ENCODE assay signal across 8 mouse cellular contexts in genomic region chr12:12420423-12420822, GRCm38 (mm10).
DNase-seq lines count a peak whose midpoint lies in the region; ATAC-seq and TF ChIP-seq lines count a peak whose summit lies in the region.

No protein-coding gene starts in this region.

- POLR2A ChIA-PET in Patski (lab: Charles Lee): no interaction called here

- DNase-seq in kidney, postnatal 25 days: no peak
- DNase-seq in Patski (ENCODE audit: low read depth, low spot score): peak; percentile 35
- DNase-seq in midbrain, embryonic 14.5 days: no peak
- DNase-seq in cerebellum, postnatal 14 days: no peak
- DNase-seq in Muller cell, postnatal 12 days (ENCODE audit: inconsistent ontology term): no peak
- DNase-seq in left cerebral cortex, postnatal 36 days (ENCODE audit: low spot score in 2 of 2): no peak

- H3K4me2 ChIP-seq in kidney, embryonic 14.5 days (replicated peaks; ENCODE audit: low read depth, low read length): no peak overlapping the region
- no peak overlapping the region for H3K4me2 ChIP-seq in forebrain, embryonic 15.5 days (replicated peaks)
- H3K4me2 ChIP-seq in midbrain, embryonic 14.5 days (ENCODE audit: low read length): 0 out of 2 replicates have a peak overlapping the region, but pooled peaks have one; percentile 67

- H3K36me3 ChIP-seq in kidney, embryonic 14.5 days (ENCODE audit: control insufficient read depth, insufficient read depth, low read length): no peaks in the 10 kb centered on the region
- no peaks in the 10 kb centered on the region for H3K36me3 ChIP-seq in forebrain, embryonic 15.5 days
- no peaks in the 10 kb centered on the region for H3K36me3 ChIP-seq in midbrain, embryonic 14.5 days (ENCODE audit: control insufficient read depth, insufficient read depth, low read length)

- H3K9me3 ChIP-seq in kidney, embryonic 14.5 days (ENCODE audit: control insufficient read depth, low read length): no peaks in the 10 kb centered on the region
- H3K9me3 ChIP-seq in forebrain, embryonic 15.5 days: no peaks in the 10 kb centered on the region
- H3K9me3 ChIP-seq in midbrain, embryonic 14.5 days (ENCODE audit: control insufficient read depth, low read length): no peaks in the 10 kb centered on the region

- WGBS in kidney, embryonic 14.5 days: 0% methylated on average over 2 of the region's 2 CpGs
- WGBS in forebrain, embryonic 15.5 days: 10% methylated on average over 2 of the region's 2 CpGs
- WGBS in midbrain, embryonic 14.5 days: 7% methylated on average over 2 of the region's 2 CpGs

- in situ Hi-C loops in Patski (cut with MboI; ENCODE audit: low pct_unique_long_range_greater_than_20kb): loop anchor here (5.0 kb wide), 2 partner anchors 522 to 792 kb away; partner anchors contain the start of gene Mycn

- no peak overlapping the region for H3K4me3 ChIP-seq in kidney, embryonic 14.5 days (ENCODE audit: low read length)
- no peak overlapping the region for H3K4me3 ChIP-seq in forebrain, embryonic 15.5 days
- no peak overlapping the region for H3K4me3 ChIP-seq in midbrain, embryonic 14.5 days (replicated peaks; ENCODE audit: low read depth, low read length)

- 0 out of 2 replicates have a peak, but pooled peaks cover 4% of the 10 kb centered on the region for H3K4me1 ChIP-seq in kidney, embryonic 14.5 days (ENCODE audit: control insufficient read depth, insufficient read depth, low read length)
- H3K4me1 ChIP-seq in forebrain, embryonic 15.5 days: peaks cover 22% of the 10 kb centered on the region
- peaks cover 5% of the 10 kb centered on the region; the same call in 1 of the 2 replicates for H3K4me1 ChIP-seq in midbrain, embryonic 14.5 days (ENCODE audit: control insufficient read depth, insufficient read depth, low read length)

- no peak for TF ChIP-seq CTCF in Patski (IDR thresholded peaks at IDR 0.05)

- no peaks in the 10 kb centered on the region for H3K27me3 ChIP-seq in kidney, embryonic 14.5 days (ENCODE audit: control insufficient read depth, insufficient read depth, low read length)
- H3K27me3 ChIP-seq in Patski: no peaks in the 10 kb centered on the region
- H3K27me3 ChIP-seq in forebrain, embryonic 15.5 days: no peaks in the 10 kb centered on the region
- no peaks in the 10 kb centered on the region for H3K27me3 ChIP-seq in midbrain, embryonic 14.5 days (ENCODE audit: control insufficient read depth, insufficient read depth, low read length)

- CTCF ChIA-PET in Patski (lab: Charles Lee): interaction anchor here (1.0 to 1.9 kb wide), 6 partner anchors 15 to 793 kb away, joined by 3 to 16 read pairs (median 6); partner anchors contain the start of gene Mycn

- H3K27ac ChIP-seq in kidney, embryonic 14.5 days (ENCODE audit: low read depth, low read length): no peak overlapping the region
- H3K27ac ChIP-seq in forebrain, embryonic 15.5 days (replicated peaks): no peak overlapping the region; the same call in 1 of the 2 replicates
- no peak overlapping the region for H3K27ac ChIP-seq in midbrain, embryonic 14.5 days (replicated peaks; ENCODE audit: low read depth, low read length)

- intact Hi-C loops in left cerebral cortex, postnatal 36 days (cut with DNase I): loop anchor here (2.0 to 10.0 kb wide), 3 partner anchors 202 to 794 kb away; no protein-coding TSS in a partner anchor

- peak; percentile 36; the same call in 1 of the 2 replicates for ATAC-seq in kidney, embryonic 14.5 days (ENCODE audit: low FRiP score, low TSS enrichment)
- ATAC-seq in Patski: peak; percentile 72
- ATAC-seq in forebrain, embryonic 15.5 days (replicated peaks): peak; percentile 14; the same call in 1 of the 2 replicates
- ATAC-seq in midbrain, embryonic 14.5 days (ENCODE audit: low FRiP score, low TSS enrichment): peak; percentile 35; the same call in 1 of the 2 replicates

- peak overlapping the region; percentile 61; the same call in 1 of the 2 replicates for H3K9ac ChIP-seq in kidney, embryonic 14.5 days (ENCODE audit: low read depth, low read length)
- H3K9ac ChIP-seq in forebrain, embryonic 15.5 days (replicated peaks): 0 out of 2 replicates have a peak overlapping the region, but pooled peaks have one; percentile 73
- H3K9ac ChIP-seq in midbrain, embryonic 14.5 days (replicated peaks; ENCODE audit: low read length): no peak overlapping the region

Comparison
In these comparisons a context has a peak if more than half of its experiments do, and no peak if none do; other contexts are left out.
1. ATAC-seq: peak in every context shown above with its lines; median percentile 72 in Patski; 36 in kidney, embryonic 14.5 days; 35 in midbrain, embryonic 14.5 days; 14 in forebrain, embryonic 15.5 days.